Mouse (Mus musculus): Measurements from ENCODE around the gene Cmtm6. TPM values are rescaled to one million over a fixed set of nuclear protein-coding genes. Genes with fewer than 3 reads are reported as not detected.
"Not testable (repeated sequence)": the region's sequence is repeated elsewhere in the genome, so short reads cannot be mapped to it uniquely, and the experiment has no call there.

The Cmtm6 gene
- polyA plus RNA-seq, 2 experiments = 10.8 to 20.1 TPM

DNA sequence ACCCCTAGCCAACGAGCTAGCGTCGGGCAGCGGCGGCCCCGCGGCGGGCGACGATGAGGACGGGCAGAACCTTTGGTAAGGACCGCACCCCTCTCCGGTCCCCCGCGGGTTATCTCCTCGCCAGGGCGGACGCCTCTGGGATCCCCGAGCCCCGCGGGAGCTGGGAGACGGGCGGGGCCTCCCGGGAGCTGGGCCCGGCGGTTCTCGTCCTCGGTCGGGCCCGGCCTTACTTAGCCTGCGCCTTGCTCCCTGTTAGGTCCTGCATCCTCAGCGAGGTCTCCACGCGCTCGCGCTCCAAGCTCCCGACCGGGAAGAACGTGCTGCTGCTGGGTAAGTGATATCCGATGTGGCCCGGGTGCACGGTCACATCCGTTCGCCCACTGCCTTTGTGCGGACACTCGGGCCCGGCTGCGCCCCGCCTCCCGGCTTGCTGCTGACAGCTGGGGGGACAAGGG is 41.9 kb upstream of the Cmtm6 start:
- under 1% methylated on average over 46 of the region's 50 CpGs for WGBS (ENCODE audit: insufficient replicate concordance)

DNA sequence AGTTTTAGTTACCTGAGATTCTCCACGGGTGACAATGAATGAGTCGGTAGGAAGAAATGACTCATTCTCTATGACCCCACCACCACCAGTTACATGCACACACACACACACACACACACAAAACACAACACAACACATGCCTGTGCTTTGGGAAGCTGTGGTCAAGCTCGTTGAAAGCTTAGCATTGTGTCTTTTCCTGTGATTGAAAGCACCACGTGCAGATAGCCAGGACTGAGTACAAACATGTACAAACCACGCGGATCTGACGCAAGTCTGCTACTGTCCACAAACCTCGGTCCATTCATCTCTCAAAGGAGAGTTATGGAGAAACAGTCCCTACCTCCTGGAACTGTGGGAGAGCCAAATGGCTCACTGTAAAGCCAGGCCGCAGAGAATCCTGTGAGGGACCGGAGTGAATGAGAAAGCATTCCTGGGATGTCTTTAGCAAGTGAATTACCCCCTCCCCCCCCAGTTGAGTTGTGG is 40.8 kb upstream of the Cmtm6 start:
- 24% methylated on average over 10 of the region's 10 CpGs for WGBS (ENCODE audit: insufficient replicate concordance)
- H3K4me3 ChIP-seq (ENCODE audit: insufficient read depth in 1 of 2, low read depth in 2 of 2, low read length in 2 of 2) = peak overlapping the region; percentile 10 to 90; a peak in 3 of 4 replicates
- H3K27ac ChIP-seq = no peak overlapping the region
- DNase-seq (ENCODE audit: low read depth in 3 of 3, low spot score in 3 of 3) = peak in 2 of 3 experiments; percentile 17 to 24
- H3K9me3 ChIP-seq (ENCODE audit: control insufficient read depth, low read length) = no peaks in the 10 kb centered on the region
- ATAC-seq (ENCODE audit: insufficient read depth) = no peak
- peaks cover 12 to 13% of the 10 kb centered on the region in 2 experiments; a peak in 3 of 4 replicates for H3K4me1 ChIP-seq (replicated peaks; ENCODE audit: control insufficient read depth in 2 of 2, insufficient read depth in 2 of 2, low read length in 1 of 2)
- no peaks in the 10 kb centered on the region for H3K27me3 ChIP-seq (ENCODE audit: control insufficient read depth, insufficient read depth, low read length)
- peaks cover 7% of the 10 kb centered on the region for H3K36me3 ChIP-seq (replicated peaks; ENCODE audit: control insufficient read depth, insufficient read depth, low read depth)
- H3K4me2 ChIP-seq (ENCODE audit: low read depth) = peak overlapping the region; percentile 99
- TF ChIP-seq CTCF (IDR thresholded peaks at IDR 0.05; ENCODE audit: low read depth) (no peak), EP300 (IDR thresholded peaks at IDR 0.05; ENCODE audit: low read depth) (no peak)
- H3K9ac ChIP-seq (replicated peaks) = peak overlapping the region; percentile 20

More for the DNA sequence above, 41.9 kb upstream of the Cmtm6 start:
- H3K4me2 ChIP-seq (ENCODE audit: low read depth) = peak overlapping the region; percentile 99
- no peaks in the 10 kb centered on the region for H3K27me3 ChIP-seq (ENCODE audit: control insufficient read depth, insufficient read depth, low read length)
- TF ChIP-seq EP300 (IDR thresholded peaks at IDR 0.05; ENCODE audit: low read depth) (no peak), CTCF (IDR thresholded peaks at IDR 0.05; ENCODE audit: low read depth) (no peak)
- peak overlapping the region; percentile 73 for H3K27ac ChIP-seq
- peak overlapping the region; percentile 83 for H3K9ac ChIP-seq (replicated peaks)
- ATAC-seq (ENCODE audit: insufficient read depth) (peak; percentile 85), DNase-seq (ENCODE audit: low read depth in 3 of 3, low spot score in 3 of 3) (peak in 2 of 3 experiments; percentile 51 to 54)
- H3K4me3 ChIP-seq (ENCODE audit: insufficient read depth in 1 of 2, low read depth in 2 of 2, low read length in 2 of 2) = peak overlapping the region; percentile 74 to 90
- peaks cover 7% of the 10 kb centered on the region for H3K36me3 ChIP-seq (replicated peaks; ENCODE audit: control insufficient read depth, insufficient read depth, low read depth)
- no peaks in the 10 kb centered on the region for H3K9me3 ChIP-seq (ENCODE audit: control insufficient read depth, low read length)
- peaks cover 12 to 13% of the 10 kb centered on the region in 2 experiments; a peak in 3 of 4 replicates for H3K4me1 ChIP-seq (replicated peaks; ENCODE audit: control insufficient read depth in 2 of 2, insufficient read depth in 2 of 2, low read length in 1 of 2)

DNA sequence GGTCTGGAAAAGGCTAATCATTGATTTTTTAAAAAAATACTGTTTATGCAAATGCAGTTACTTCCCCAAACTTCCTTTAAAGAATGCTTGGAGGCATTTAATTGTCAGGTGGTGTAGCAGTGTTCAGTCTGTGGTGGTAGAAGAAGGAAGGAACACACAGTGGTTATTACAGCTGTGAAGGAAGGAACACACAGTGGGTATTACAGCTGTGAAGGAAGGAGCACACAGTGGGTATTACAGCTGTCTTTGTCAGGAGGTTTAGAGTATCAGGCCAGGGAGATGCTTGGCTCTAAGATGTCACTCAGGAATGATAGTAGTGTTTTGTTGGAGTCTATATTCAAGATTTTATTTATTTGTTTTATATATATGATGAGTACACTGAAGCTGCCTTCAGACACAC is 39.8 kb upstream of the Cmtm6 start:
- H3K9ac ChIP-seq (replicated peaks) = no peak overlapping the region
- peaks cover 7% of the 10 kb centered on the region for H3K36me3 ChIP-seq (replicated peaks; ENCODE audit: control insufficient read depth, insufficient read depth, low read depth)
- H3K4me3 ChIP-seq (ENCODE audit: insufficient read depth in 1 of 2, low read depth in 2 of 2, low read length in 2 of 2) = no peak overlapping the region
- TF ChIP-seq EP300 (IDR thresholded peaks at IDR 0.05; ENCODE audit: low read depth) = no peak
- no peak for TF ChIP-seq CTCF (IDR thresholded peaks at IDR 0.05; ENCODE audit: low read depth)
- DNase-seq (ENCODE audit: low read depth in 3 of 3, low spot score in 3 of 3) (no peak), ATAC-seq (ENCODE audit: insufficient read depth) (no peak)
- no peak overlapping the region for H3K4me2 ChIP-seq (ENCODE audit: low read depth)
- no peaks in the 10 kb centered on the region for H3K27me3 ChIP-seq (ENCODE audit: control insufficient read depth, insufficient read depth, low read length)
- H3K9me3 ChIP-seq (ENCODE audit: control insufficient read depth, low read length) = no peaks in the 10 kb centered on the region
- H3K27ac ChIP-seq = no peak overlapping the region
- peaks cover 12 to 13% of the 10 kb centered on the region in 2 experiments; a peak in 3 of 4 replicates for H3K4me1 ChIP-seq (replicated peaks; ENCODE audit: control insufficient read depth in 2 of 2, insufficient read depth in 2 of 2, low read length in 1 of 2)

DNA sequence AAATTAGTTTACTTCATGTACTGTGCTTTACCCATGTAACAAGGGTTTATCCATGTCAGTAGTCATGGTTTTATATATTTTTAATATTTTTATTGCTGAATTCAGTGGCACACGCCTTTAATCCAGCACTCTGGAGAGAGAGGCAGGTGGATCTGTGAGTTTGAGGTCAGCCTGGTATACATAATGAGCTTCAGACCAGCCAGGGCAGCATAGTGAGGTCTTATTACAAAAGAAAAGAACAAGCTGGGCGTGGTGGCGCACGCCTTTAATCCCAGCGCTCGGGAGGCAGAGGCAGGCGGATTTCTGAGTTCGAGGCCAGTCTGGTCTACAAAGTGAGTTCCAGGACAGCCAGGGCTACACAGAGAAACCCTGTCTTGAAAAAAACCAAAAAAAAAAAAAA is 35.3 kb upstream of the Cmtm6 start:
- H3K27me3 ChIP-seq (ENCODE audit: control insufficient read depth, insufficient read depth, low read length); H3K4me2 ChIP-seq (ENCODE audit: low read depth); H3K9me3 ChIP-seq (ENCODE audit: control insufficient read depth, low read length); H3K4me3 ChIP-seq (ENCODE audit: insufficient read depth in 1 of 2, low read depth in 2 of 2, low read length in 2 of 2); H3K4me1 ChIP-seq (replicated peaks; ENCODE audit: control insufficient read depth in 2 of 2, insufficient read depth in 2 of 2, low read length in 1 of 2); H3K36me3 ChIP-seq (replicated peaks; ENCODE audit: control insufficient read depth, insufficient read depth, low read depth); DNase-seq (ENCODE audit: low read depth in 3 of 3, low spot score in 3 of 3); ATAC-seq (ENCODE audit: insufficient read depth); H3K9ac ChIP-seq (replicated peaks); H3K27ac ChIP-seq: not testable (repeated sequence)
- whole genome bisulfite sequencing (ENCODE audit: insufficient replicate concordance) = 84% methylated on average over 8 of the region's 8 CpGs

DNA sequence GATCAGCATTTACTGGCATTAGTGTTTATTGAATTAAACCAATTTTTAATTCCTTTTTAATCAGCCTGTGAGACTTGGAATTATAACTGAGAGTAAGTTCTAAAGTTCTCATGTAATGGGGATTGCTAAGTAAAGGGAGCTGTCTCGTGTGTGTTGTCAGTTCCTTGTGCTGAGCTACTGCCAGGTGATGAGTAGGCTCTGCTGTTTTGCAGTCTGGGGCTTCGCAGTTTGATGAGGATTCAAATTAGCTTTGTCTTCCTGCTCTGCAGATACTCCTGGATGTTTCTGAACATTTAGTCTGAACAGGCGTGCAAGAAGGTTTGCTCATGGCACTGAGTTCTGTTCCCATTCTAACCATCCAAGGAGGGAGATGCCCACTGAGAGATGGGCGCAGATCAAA is 33.8 kb upstream of the Cmtm6 start:
- Histone ChIP-seq H3K27me3 (ENCODE audit: control insufficient read depth, insufficient read depth, low read length) (no peaks in the 10 kb centered on the region), H3K4me1 (replicated peaks; ENCODE audit: control insufficient read depth in 2 of 2, insufficient read depth in 2 of 2, low read length in 1 of 2) (peaks cover 0 to 3% of the 10 kb centered on the region in 2 experiments; a peak in 1 of 4 replicates), H3K4me2 (ENCODE audit: low read depth) (no peak overlapping the region), H3K9ac (replicated peaks) (no peak overlapping the region), H3K4me3 (ENCODE audit: insufficient read depth in 1 of 2, low read depth in 2 of 2, low read length in 2 of 2) (no peak overlapping the region), H3K27ac (no peak overlapping the region), H3K36me3 (replicated peaks; ENCODE audit: control insufficient read depth, insufficient read depth, low read depth) (peaks cover 7% of the 10 kb centered on the region), H3K9me3 (ENCODE audit: control insufficient read depth, low read length) (no peaks in the 10 kb centered on the region)
- WGBS (ENCODE audit: insufficient replicate concordance) = 77% methylated on average over 4 of the region's 4 CpGs
- DNase-seq (ENCODE audit: low read depth in 3 of 3, low spot score in 3 of 3) (no peak), ATAC-seq (ENCODE audit: insufficient read depth) (no peak)
- TF ChIP-seq CTCF (IDR thresholded peaks at IDR 0.05; ENCODE audit: low read depth) (no peak), EP300 (IDR thresholded peaks at IDR 0.05; ENCODE audit: low read depth) (no peak)

Measured in liver, embryonic 14.5 days (tissue).